Mouse (Mus musculus) gastrocnemius, postnatal 25 days (tissue): ENCODE measurements around the gene Aldh18a1. TPM values are rescaled to one million over a fixed set of nuclear protein-coding genes. Genes with fewer than 3 reads are reported as not detected.
"Not testable (repeated sequence)": the region's sequence is repeated elsewhere in the genome, so short reads cannot be mapped to it uniquely, and the experiment has no call there.

Experiments
- DNase-seq: peaks from one replicate; pipeline ENCODE4 v3.0.0; 2022
- total RNA-seq, 2 experiments: library from RNA; stranded (reverse); gene quantifications; 1 replicate in 1 of 2; 2 replicates in 1 of 2; pipeline ENCODE4 v1.2.3; 2021

Gene Aldh18a1
- total RNA-seq, 2 experiments from 2014 or later: 5.2 to 6.5 TPM

- no peak for DNase-seq
Observed at GRCm38 (mm10) chr19:40587491-40588292, 571 bp downstream of the Aldh18a1 start.

- DNase-seq: no peak
Observed at GRCm38 (mm10) chr19:40586908-40587307, 1.4 kb downstream of the Aldh18a1 start.

GRCm38 (mm10) chr19:40581662-40582061, 6.6 kb downstream of the Aldh18a1 start:
- no peak for DNase-seq

- no peak for DNase-seq
Observed at GRCm38 (mm10) chr19:40580902-40581301, 7.4 kb downstream of the Aldh18a1 start.

- DNase-seq: no peak
Observed at GRCm38 (mm10) chr19:40575438-40575837, 12.8 kb downstream of the Aldh18a1 start.

GRCm38 (mm10) chr19:40570726-40571125, 17.5 kb downstream of the Aldh18a1 start:
- no peak for DNase-seq

- DNase-seq: no peak
Observed at GRCm38 (mm10) chr19:40567616-40568015, 20.6 kb downstream of the Aldh18a1 start.

GRCm38 (mm10) chr19:40563880-40564645, 24.2 kb downstream of the Aldh18a1 start:
- no peak for DNase-seq

- not testable (repeated sequence) for DNase-seq
Observed at GRCm38 (mm10) chr19:40561521-40561920, 26.7 kb downstream of the Aldh18a1 start.

GRCm38 (mm10) chr19:40556029-40556428, 32.2 kb downstream of the Aldh18a1 start:
- no peak for DNase-seq

GRCm38 (mm10) chr19:40555136-40555535, 33.1 kb downstream of the Aldh18a1 start:
- DNase-seq: no peak

GRCm38 (mm10) chr19:40554343-40554742, 33.9 kb downstream of the Aldh18a1 start:
- no peak for DNase-seq

GRCm38 (mm10) chr19:40553849-40554248, 34.4 kb downstream of the Aldh18a1 start:
- DNase-seq: no peak

- DNase-seq: no peak
Observed at GRCm38 (mm10) chr19:40553014-40553789, 35.1 kb downstream of the Aldh18a1 start.

GRCm38 (mm10) chr19:40549516-40550135, 38.6 kb downstream of the Aldh18a1 start:
- DNase-seq: no peak

- no peak for DNase-seq
Observed at GRCm38 (mm10) chr19:40548796-40549515, 39.3 kb downstream of the Aldh18a1 start.

GRCm38 (mm10) chr19:40548386-40548785, 39.9 kb downstream of the Aldh18a1 start:
- DNase-seq: no peak

- no peak for DNase-seq
Observed at GRCm38 (mm10) chr19:40544856-40545255, 43.4 kb downstream of the Aldh18a1 start.

- no peak for DNase-seq
Observed at GRCm38 (mm10) chr19:40542776-40543175, 45.5 kb downstream of the Aldh18a1 start.

- no peak for DNase-seq
Observed at GRCm38 (mm10) chr19:40536526-40536925, 51.7 kb downstream of the Aldh18a1 start.

GRCm38 (mm10) chr19:40532525-40532924, 55.7 kb downstream of the Aldh18a1 start:
- no peak for DNase-seq
